Mouse (Mus musculus) urinary bladder, adult 2 months (tissue): Measurements from ENCODE around the gene A630076J17Rik. TPM values are rescaled to one million over a fixed set of nuclear protein-coding genes. Genes with fewer than 3 reads are reported as not detected.

Experiments used
- DNase-seq: peaks from one replicate; pipeline ENCODE4 v3.0.0; 2022; ENCODE audit warnings: low spot score
- polyA plus RNA-seq: library from polyadenylated mRNA; depleted of rRNA; stranded (reverse); fragments of >200 nt; gene quantifications from 2 replicates; pipeline ENCODE4 v1.2.3, GENCODE M21; 2012; rRNA removed

A630076J17Rik gene
- polyA plus RNA-seq, 1 experiment, result not detected

- no peak for DNase-seq
Observed at GRCm38 (mm10) chr3:107276626-107277025, 46.2 kb downstream of the A630076J17Rik start.

GRCm38 (mm10) chr3:107278479-107279269 is 48.3 kb downstream of the A630076J17Rik start, which contains the start of gene Lamtor5:
Gene Lamtor5 (plus strand): TSS chr3:107278858.
- peak; percentile 85 for DNase-seq

Other genes starting within 250 kb of the A630076J17Rik start
- 0.18 and 0.19 TPM in 2 replicates for gene Kcna3, start 194.4 kb upstream of the A630076J17Rik start, polyA plus RNA-seq
- 4.9 and 6.2 TPM in 2 replicates for gene Kcna2, start 129.5 kb upstream of the A630076J17Rik start, polyA plus RNA-seq
- not detected in 2 replicates for gene Kcna10, start 47.6 kb upstream of the A630076J17Rik start, polyA plus RNA-seq
- 0.07 TPM in 1 of 2 replicates, not detected in the other for gene Cym, start 8.9 kb upstream of the A630076J17Rik start, polyA plus RNA-seq
- 0.03 and 0.04 TPM in 2 replicates for gene Prok1, start 9.1 kb downstream of the A630076J17Rik start, polyA plus RNA-seq
- 121 and 139 TPM in 2 replicates for gene Lamtor5, start 48.2 kb downstream of the A630076J17Rik start, polyA plus RNA-seq
- 1.0 and 1.3 TPM in 2 replicates for gene Slc16a4, start 60.6 kb downstream of the A630076J17Rik start, polyA plus RNA-seq
- gene Rbm15, start 103.1 kb downstream of the A630076J17Rik start, polyA plus RNA-seq, result 3.9 and 5.0 TPM in 2 replicates
- gene Kcnc4, start 228.9 kb downstream of the A630076J17Rik start, polyA plus RNA-seq, result 9.1 and 10.5 TPM in 2 replicates